Mouse (Mus musculus) liver, embryonic 16.5 days (tissue): Measurements from ENCODE around the gene Rnf130. TPM values are rescaled to one million over a fixed set of nuclear protein-coding genes. Genes with fewer than 3 reads are reported as not detected.
A peak's percentile ranks its signal among the peaks of the same experiment; 100 is the strongest.

Experiments used
- ATAC-seq: fragments of 200-750 bp; cut with Nextera tagmentation; 2 replicates; pipeline ENCODE4 v1.8.0; 2017; ENCODE audit warnings: low read depth, mild to moderate bottlenecking, moderate number of reproducible peaks, moderate library complexity
- H3K27ac ChIP-seq: fragments of 300-500 bp; sonication (generic); 2 replicates; pipeline ENCODE4 v1.5.1; 2014; ENCODE audit warnings: mild to moderate bottlenecking, low read length
- H3K27me3 ChIP-seq: fragments of 300-500 bp; sonication (generic); 2 replicates; pipeline ENCODE4 v1.6.1; 2014; ENCODE audit warnings: low read depth, low read length, mixed read lengths; ENCODE audit not compliant: control insufficient read depth, insufficient read depth
- H3K36me3 ChIP-seq: fragments of 300-500 bp; sonication (generic); 2 replicates; pipeline ENCODE4 v1.6.1; 2014; ENCODE audit warnings: mild to moderate bottlenecking; ENCODE audit not compliant: control insufficient read depth, insufficient read depth
- H3K4me1 ChIP-seq: fragments of 300-500 bp; sonication (generic); 2 replicates; pipeline ENCODE4 v1.6.1; 2014; ENCODE audit warnings: low read depth, low read length, mixed read lengths; ENCODE audit not compliant: control insufficient read depth
- H3K4me2 ChIP-seq: fragments of 300-500 bp; sonication (generic); 2 replicates; pipeline ENCODE4 v1.6.1; 2014; ENCODE audit warnings: low read depth, low read length, mixed read lengths
- H3K4me3 ChIP-seq: fragments of 300-500 bp; sonication (generic); 2 replicates; pipeline ENCODE4 v1.5.1; 2014; ENCODE audit warnings: low read depth, mild to moderate bottlenecking, low read length
- H3K9ac ChIP-seq: fragments of 300-500 bp; sonication (generic); 2 replicates; pipeline ENCODE4 v1.6.1; 2014; ENCODE audit warnings: low read depth, low read length
- H3K9me3 ChIP-seq: fragments of 300-500 bp; sonication (generic); replicated peaks from 2 replicates; pipeline ENCODE4 v1.6.1; 2016; ENCODE audit warnings: low read length; ENCODE audit not compliant: control insufficient read depth
- WGBS: fragments of 180-500 bp; shearing (Covaris S2); extraction: QIAGEN DNeasy Blood & Tissue Kit; methylation state at CpG from one replicate; pipeline ENCODE4 v1.1.7; 2014; ENCODE audit not compliant: insufficient replicate concordance; 5-methylcytosine and 5-hydroxymethylcytosine counted together
- polyA plus RNA-seq: library from polyadenylated mRNA; unstranded; fragments of >200 nt; fragmentation: Nextera tagmentation; extraction: Ambion mirVana; gene quantifications from 2 replicates; pipeline ENCODE4 v1.2.1, GENCODE M21; 2015

The Rnf130 gene
- polyA plus RNA-seq, 1 experiment from 2014 or later: 21.9 TPM

DNA sequence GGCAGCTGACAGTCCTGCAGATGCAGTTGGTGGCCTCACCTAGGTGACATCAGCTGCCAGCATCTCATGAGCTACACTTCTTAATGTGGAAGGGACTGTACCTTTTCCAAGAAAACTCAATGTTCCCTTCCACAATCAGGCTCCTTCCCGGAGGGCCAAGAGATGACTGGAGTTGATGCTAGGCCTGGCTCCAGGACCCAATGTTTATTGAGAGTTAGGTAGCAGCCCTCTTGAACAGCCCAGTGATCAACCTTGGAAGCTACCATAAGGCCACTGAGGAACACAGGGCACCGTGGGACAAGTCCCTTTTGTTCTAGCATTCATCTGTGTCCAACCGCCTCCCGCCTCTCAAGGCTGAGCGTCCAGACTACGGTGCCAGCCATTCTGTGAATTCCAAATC is 107.1 kb downstream of the Rnf130 start:
- H3K9me3 ChIP-seq: no peaks in the 10 kb centered on the region
- peaks cover 34% of the 10 kb centered on the region for H3K4me1 ChIP-seq
- H3K36me3 ChIP-seq: peaks cover 6% of the 10 kb centered on the region; the same call in 1 of the 2 replicates
- peak overlapping the region; percentile 93 for H3K4me2 ChIP-seq
- H3K4me3 ChIP-seq: peak overlapping the region; percentile 83
- no peak overlapping the region for H3K27ac ChIP-seq
- H3K9ac ChIP-seq: peak overlapping the region; percentile 95
- H3K27me3 ChIP-seq: no peaks in the 10 kb centered on the region
- no peak for ATAC-seq
- 78% methylated on average over 6 of the region's 6 CpGs for WGBS

GRCm38 (mm10) chr11:50134136-50134859 is 109.2 kb downstream of the Rnf130 start:
- no peaks in the 10 kb centered on the region for H3K9me3 ChIP-seq
- H3K36me3 ChIP-seq: peaks cover 6% of the 10 kb centered on the region; the same call in 1 of the 2 replicates
- H3K4me2 ChIP-seq: peak overlapping the region; percentile 14; the same call in 1 of the 2 replicates
- H3K27ac ChIP-seq: peak overlapping the region; percentile 45; the same call in 1 of the 2 replicates
- no peak overlapping the region for H3K9ac ChIP-seq
- ATAC-seq: no peak
- peaks cover 30% of the 10 kb centered on the region for H3K4me1 ChIP-seq
- WGBS: 13% methylated on average over 10 of the region's 10 CpGs
- no peaks in the 10 kb centered on the region for H3K27me3 ChIP-seq
- H3K4me3 ChIP-seq: no peak overlapping the region

GRCm38 (mm10) chr11:50138206-50138822 is 113.2 kb downstream of the Rnf130 start:
- Histone ChIP-seq H3K9ac (no peak overlapping the region), H3K27ac (no peak overlapping the region), H3K27me3 (no peaks in the 10 kb centered on the region), H3K4me2 (no peak overlapping the region), H3K36me3 (peaks cover 11% of the 10 kb centered on the region), H3K9me3 (no peaks in the 10 kb centered on the region), H3K4me1 (peaks cover 14% of the 10 kb centered on the region), H3K4me3 (no peak overlapping the region)
- 56% methylated on average over 10 of the region's 10 CpGs for WGBS
- ATAC-seq: 0 out of 2 replicates have a peak, but pooled peaks have one; percentile 12

- 72% methylated on average over 7 of the region's 7 CpGs for WGBS
- H3K27ac ChIP-seq: no peak overlapping the region
- H3K27me3 ChIP-seq: no peaks in the 10 kb centered on the region
- no peak overlapping the region for H3K4me3 ChIP-seq
- peaks cover 11% of the 10 kb centered on the region for H3K36me3 ChIP-seq
- ATAC-seq: peak; percentile 77
- H3K4me2 ChIP-seq: no peak overlapping the region
- peaks cover 4% of the 10 kb centered on the region for H3K4me1 ChIP-seq
- no peak overlapping the region for H3K9ac ChIP-seq
- H3K9me3 ChIP-seq: no peaks in the 10 kb centered on the region
Observed at GRCm38 (mm10) chr11:50139571-50139970, 114.4 kb downstream of the Rnf130 start.

- Histone ChIP-seq H3K9ac (no peak overlapping the region), H3K9me3 (no peaks in the 10 kb centered on the region), H3K27ac (no peak overlapping the region), H3K4me3 (no peak overlapping the region), H3K4me2 (no peak overlapping the region), H3K27me3 (no peaks in the 10 kb centered on the region), H3K36me3 (peaks cover 18% of the 10 kb centered on the region), H3K4me1 (peaks cover 5% of the 10 kb centered on the region)
- 85% methylated on average over 3 of the region's 3 CpGs for WGBS
- no peak for ATAC-seq
Observed at GRCm38 (mm10) chr11:50145529-50145928, 120.4 kb downstream of the Rnf130 start.

DNA sequence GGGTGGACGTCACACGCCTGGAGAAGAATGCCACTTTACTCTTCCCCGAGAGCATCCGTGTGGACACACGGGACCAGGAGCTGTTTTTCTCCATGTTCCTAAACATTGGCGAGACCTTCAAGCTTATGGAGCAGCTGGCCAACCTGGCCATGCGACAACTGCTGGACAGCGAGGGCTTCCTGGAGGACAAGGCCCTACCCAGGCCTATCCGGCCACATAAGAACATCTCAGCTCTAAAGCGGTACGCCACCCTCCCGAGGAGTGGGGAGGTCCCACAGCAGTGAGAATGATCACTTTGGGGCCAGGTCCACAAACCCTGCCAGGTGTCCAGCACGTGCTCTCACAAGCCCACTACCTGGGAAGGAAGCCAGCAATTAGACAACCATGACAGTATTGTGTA is 121.0 kb downstream of the Rnf130 start:
- ATAC-seq: no peak
- H3K9me3 ChIP-seq: no peaks in the 10 kb centered on the region
- H3K36me3 ChIP-seq: peaks cover 19% of the 10 kb centered on the region
- 77% methylated on average over 13 of the region's 13 CpGs for WGBS
- no peak overlapping the region for H3K4me3 ChIP-seq
- no peak overlapping the region for H3K9ac ChIP-seq
- peaks cover 5% of the 10 kb centered on the region for H3K4me1 ChIP-seq
- no peak overlapping the region for H3K4me2 ChIP-seq
- no peak overlapping the region for H3K27ac ChIP-seq
- no peaks in the 10 kb centered on the region for H3K27me3 ChIP-seq

DNA sequence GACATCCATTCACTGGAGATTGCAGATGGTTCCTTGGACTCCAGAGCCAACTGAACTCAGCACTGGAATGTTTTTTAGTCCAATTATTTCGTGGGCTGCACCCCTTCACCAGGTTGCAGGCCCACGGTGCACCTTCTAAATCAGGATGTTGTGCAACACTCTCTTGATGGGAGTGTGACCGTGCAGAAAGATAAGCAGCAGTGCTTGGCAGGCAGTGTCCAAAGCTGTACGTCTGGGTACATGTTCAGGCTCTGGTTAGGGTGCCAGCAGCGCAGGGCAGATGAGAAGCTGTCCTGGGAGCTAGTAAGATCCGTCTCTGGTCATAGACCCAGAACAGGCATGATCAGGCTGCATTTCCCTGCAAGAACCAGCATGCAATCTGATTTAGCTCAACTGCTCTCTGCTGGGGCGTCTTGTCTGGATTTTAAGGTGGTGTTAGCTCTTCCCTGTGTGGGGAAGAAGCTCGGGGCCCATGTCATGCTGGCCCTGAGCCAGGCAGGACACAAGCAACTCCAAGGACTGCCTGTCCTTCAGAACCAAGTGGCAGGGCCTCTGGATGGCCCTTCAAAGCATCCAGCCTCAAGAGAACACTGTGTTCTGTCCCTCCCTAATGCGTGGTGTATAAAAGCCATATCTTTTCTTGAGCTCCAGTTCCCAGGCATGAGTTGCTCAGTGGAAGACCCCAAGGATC is 122.3 kb downstream of the Rnf130 start:
- Histone ChIP-seq H3K4me1 (peaks cover 5% of the 10 kb centered on the region), H3K9ac (no peak overlapping the region), H3K27ac (no peak overlapping the region), H3K27me3 (no peaks in the 10 kb centered on the region), H3K36me3 (peaks cover 18% of the 10 kb centered on the region), H3K4me2 (no peak overlapping the region), H3K4me3 (no peak overlapping the region), H3K9me3 (no peaks in the 10 kb centered on the region)
- 0 out of 2 replicates have a peak, but pooled peaks have one; percentile 32 for ATAC-seq
- WGBS: 41% methylated on average over 9 of the region's 9 CpGs

DNA sequence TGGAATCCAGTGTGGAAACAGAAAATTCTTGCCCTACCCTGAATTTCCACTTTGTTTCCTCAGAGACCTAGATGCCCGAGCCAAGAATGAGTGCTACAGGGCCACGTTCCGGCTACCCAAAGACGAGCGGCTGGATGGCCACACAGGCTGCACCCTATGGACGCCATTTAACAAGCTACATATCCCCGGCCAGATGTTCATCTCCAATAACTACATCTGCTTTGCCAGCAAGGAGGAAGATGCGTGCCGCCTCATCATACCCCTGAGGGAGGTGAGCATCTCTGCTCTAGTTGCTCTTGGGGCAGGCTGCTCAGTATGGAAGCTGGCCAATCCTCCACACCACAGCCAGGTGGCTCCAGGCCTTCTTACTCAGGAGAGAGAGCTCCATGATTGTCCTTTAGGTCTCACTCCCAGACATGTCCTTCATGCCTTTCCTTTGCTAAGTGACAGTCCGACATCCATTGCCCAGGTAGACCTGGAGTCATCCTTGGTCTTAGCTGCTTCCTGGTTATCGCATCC is 122.9 kb downstream of the Rnf130 start:
- Histone ChIP-seq H3K27me3 (no peaks in the 10 kb centered on the region), H3K9ac (no peak overlapping the region), H3K4me2 (no peak overlapping the region), H3K4me1 (peaks cover 5% of the 10 kb centered on the region), H3K9me3 (no peaks in the 10 kb centered on the region), H3K27ac (no peak overlapping the region), H3K4me3 (no peak overlapping the region), H3K36me3 (peaks cover 15% of the 10 kb centered on the region)
- ATAC-seq: no peak
- 84% methylated on average over 11 of the region's 11 CpGs for WGBS
